Mouse (Mus musculus) lung, postnatal 25 days (tissue): Measurements from ENCODE around the gene Ropn1l.

ENCODE experiments used
- DNase-seq: peaks from one replicate; pipeline ENCODE4 v3.0.0; 2022; ENCODE audit warnings: low spot score

Ropn1l gene

DNA sequence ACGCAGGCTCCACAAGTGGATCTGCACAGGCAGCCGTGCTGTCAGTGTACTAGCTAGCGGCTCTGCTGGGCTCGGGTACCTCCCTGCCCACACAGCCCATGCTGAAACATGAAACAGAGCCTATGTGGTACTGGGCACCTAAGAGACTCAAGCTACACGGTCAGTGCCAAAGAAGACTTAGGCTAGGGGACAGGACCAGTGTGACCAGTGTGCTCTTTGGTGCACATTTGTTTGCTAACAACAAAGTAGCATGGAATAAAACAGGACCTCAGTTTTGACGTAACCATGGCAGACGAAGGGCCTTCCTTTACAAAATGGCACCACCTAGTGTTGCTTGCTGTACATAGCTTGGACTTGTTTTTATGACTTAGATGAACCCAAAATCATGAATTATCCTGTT is 6.4 kb downstream of the Ropn1l start:
- peak; percentile 65 for DNase-seq

DNA sequence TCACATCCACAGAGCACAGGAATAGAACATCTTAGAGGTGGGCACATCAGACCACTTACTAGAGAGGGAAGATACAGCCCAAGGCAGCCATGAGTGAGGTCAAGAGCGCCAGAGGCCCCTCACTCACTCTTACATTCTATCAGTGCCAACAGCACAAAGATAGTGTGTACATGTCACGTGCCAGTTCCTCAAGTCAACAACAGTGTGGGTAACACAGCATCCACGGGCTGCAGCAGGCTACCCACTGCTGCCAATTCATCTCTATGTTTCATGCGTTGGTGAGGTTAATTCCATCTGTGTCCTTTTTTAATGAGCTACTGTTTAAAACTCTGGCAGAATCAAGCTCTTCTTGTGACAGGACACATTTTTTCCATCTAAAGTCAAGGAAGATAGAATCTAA is 10.8 kb downstream of the Ropn1l start:
- no peak for DNase-seq

DNA sequence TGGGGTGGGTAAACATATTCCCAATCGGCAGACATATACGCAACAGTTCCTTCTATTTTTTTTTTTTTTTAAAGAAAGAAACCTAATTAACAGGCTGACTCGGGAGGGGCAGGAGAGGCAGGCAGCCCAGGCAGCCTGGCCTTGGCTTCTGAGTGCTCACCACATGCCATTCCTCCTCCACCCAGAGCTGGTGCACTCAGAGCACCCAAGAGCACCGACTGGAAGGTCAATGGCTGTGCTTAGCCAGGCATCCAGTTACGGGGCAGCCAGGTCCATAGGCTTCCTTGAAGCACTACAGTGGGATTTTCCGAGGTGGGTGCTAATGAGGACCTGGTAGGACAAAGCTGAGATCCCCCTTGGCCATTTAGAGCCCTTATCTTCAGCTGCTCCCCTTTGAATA is 11.5 kb downstream of the Ropn1l start:
- DNase-seq = no peak

DNA sequence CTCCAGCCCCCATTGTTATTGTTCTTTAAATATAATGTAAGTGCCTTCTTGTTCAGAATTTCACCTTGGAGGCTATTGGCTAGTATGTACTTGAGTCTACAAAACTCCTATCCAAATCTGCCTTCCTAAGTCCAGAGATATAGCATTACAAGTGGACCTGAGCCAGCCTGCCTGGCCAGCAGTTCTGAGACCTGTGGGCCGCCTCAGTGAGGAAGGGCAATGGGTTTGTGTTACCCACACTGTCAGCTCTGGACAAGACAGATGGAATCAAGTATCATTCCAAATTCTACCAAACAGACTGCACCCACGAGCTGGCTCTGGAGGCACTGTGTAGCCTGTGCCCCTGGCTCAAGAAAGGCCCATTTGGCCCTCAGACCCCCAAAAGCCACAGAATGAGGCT is 16.7 kb downstream of the Ropn1l start:
- no peak for DNase-seq

DNA sequence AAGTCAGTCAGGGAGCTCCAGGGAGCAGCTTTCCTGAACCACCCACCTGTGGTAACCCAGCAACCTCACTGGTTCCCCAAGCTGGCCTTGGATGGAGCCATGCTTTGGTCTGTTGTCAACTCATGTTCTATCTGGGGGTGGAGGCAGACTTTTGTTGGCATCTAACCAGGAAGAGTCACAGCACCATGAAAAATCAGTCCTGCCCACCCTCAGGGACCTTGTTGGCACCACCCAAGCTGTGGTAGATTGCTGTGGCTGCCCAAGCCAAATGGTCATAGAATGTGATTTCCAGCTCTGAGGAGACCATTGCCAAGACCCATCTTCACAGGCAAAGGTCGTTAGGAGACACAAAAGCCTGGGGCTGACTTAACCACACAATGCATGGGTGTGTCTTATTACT is 17.5 kb downstream of the Ropn1l start:
- DNase-seq = no peak

DNA sequence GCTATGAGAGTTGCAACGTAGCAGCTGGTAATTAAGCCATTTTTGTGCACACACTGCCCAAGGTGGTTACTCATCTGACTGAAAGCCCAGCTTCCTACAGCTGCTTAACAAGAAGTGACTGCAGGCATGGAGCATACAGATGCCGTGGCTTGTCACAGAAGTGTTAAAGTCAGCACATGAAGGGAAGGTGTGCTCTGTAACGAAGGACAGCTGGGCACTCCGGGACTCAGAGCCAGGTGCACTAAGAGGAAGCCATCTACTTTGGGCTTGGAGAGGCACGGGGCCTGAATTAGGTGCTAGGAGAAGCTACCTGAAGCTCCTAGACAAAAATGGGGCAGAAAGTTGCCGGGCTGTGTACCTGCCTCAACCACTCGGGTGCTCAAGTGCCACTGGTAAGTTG is 19.8 kb downstream of the Ropn1l start:
- DNase-seq = no peak

DNA sequence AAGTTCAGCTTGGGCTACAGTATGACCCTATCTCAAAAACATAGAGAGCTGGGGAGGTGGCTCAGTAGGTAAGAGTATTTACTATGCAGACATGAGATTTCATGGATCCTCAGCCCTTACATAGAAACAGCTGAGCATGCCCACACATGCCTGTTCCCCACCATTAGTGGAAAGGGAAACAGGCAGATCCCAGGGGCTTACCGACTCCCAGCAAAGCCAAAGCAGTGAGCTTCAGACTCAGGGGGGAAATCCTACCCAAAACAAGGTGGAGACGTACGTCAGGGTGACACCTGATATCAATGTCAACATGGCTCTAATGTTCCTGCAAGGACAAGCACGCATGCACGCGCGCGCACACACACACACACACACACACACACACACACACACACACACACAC is 21.7 kb downstream of the Ropn1l start:
- no peak for DNase-seq

DNA sequence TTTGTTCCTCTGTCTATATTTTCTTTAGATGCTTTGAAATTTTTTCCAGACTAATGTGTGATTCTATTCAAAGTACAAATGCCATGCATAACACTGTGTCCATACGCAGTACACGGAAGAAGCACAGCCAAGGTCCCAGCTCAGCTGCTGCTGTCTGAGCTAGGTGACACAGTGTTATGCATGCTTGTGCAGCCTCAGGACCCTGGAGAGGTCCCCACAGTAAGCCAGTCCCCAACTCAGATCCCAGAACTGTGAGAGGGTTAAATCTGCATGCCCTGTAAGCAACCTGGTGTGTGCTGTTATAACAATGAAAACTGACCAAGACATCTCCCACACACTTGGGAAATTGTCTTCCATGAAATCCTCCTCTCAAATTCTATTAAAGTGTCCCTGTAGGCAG is 23.5 kb downstream of the Ropn1l start:
- DNase-seq = no peak

DNA sequence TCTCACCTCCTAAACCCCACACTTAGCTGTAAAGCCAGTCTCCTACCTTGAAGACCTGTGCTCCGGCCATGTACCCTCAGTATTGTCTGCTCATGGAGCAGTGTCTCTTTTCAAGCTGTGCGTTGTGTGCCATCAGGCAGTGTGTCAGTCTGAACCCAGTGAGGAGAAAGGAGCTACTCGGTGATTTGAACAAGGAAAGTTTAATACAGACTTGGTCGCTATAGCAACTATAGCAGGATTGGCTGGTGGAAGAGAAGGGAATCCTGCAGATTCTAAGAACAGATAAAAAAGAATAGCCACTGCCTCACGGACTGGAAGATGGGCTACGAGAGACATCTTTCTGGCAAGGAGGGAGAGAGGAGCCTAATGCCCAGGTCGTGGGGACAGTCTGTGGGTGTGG is 24.1 kb downstream of the Ropn1l start:
- DNase-seq = no peak

DNA sequence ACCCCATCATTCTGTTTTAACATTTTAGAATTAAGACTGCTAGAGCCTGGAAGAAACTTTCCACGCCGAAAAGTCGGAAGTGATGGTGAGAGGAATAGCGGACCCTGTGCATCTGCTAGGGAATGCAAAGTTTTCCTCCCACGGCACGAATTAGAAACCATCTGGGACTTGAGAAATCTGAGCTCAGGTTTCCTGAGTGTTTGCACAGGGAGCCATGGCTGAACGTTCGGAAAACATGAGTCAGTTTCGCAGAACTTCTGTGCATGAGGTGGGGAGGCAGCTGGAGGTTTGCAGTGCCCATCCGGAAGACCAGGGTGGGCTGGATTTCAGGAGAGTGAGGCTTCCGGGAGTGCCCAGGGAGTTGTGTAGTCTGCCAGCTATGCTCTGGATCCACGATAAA is 25.0 kb downstream of the Ropn1l start:
- DNase-seq = no peak

DNA sequence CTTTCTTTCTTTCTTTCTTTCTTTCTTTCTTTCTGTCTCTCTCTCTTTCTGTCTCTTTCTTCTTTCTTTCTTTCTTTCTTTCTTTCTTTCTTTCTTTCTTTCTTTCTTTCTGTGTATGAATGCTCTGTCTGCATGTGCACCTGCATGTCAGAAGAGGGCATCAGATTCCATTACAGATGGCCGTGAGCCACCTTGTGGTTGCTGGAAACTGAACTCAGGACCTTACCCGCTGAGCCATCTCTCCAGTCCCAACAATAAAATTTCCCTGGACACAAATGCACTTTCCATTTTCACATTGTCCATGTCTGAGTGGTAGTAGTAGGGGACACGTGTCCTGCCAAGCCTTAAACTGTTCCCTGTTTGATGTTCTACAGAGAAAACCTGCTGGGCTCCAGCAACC is 26.1 kb downstream of the Ropn1l start:
- no peak for DNase-seq

DNA sequence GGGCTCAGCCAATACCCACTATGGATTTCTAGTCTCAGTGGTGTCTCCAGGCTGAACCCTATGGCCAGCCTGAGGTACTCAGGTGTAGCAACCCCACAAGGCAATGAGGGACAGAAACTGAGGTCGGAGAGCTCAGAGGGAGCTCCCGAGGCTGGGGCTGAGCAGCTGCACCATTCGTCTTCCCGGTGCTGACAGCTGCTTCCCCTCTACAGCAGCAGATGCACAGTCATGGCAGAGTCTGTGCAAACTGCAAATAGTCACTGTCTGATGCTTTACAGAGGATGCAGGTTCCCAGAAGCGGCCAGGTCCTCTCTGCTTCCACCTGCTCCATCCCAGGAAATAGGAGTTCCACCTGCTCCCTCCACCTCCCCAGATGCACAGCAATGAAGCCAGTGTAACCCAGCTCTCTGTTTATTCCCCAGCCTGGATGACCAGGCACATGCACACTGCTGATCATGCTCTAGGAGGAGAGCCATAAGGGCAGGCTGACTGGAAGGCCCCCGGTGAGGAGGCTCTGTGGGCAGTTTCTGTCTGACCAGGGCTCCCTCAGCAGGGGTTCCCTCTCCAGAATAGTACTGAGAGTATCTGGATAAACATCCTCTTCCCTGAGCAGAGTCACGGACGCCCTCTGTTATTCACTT is 27.4 kb downstream of the Ropn1l start:
- no peak for DNase-seq

DNA sequence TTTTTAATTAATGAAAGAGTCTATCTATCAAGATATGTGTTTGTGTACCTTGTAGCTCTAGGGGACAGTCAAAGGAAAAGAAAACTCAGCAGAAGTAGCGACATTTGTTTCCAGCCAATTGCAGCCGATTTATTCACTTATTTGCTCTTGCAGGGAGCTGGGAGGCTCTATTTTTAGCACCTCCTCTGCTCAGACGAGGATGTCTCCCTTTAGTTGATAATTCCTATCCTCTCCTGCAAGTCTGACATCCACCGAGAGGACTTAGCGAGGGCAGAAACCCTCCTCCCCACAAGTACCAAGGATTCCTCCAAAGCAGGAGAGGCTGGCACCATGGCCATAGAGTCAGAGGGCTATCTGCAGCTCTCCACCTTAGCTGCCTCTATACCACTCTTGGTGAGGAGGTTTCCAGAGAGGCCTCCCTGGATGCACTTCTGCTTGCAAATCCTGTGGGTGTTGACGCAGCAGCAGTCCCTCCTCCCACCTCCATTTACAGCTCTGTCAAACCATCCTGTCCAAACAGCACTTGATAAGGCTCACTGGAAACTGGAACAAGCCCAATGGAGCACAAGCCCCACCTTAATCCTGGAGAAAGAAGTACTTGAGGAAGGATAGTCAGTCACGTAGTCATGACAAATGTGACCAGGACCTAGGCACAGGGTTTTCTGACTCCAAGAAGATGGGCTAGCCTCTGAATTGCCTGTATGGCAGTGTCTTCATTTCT is 30.7 kb downstream of the Ropn1l start:
- DNase-seq = peak; percentile 44

DNA sequence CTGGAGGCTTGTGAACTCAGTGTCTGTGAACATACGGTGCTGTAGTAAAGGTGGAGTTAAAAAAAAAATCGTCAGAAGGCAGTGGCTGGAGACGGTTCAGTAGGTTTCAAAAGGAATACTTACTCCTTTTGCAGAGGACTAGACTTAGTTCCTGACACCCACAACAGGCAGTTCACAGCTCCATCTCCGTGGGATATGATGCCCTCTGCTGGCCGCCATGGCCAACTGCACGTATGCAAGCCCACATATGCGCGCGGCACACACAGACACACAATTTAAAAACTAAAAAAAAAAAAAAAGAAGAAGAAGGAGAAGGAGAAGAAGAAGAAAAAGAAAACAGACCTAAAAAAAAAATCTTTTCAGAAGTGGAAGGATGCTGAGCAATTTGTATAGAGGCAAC is 34.5 kb downstream of the Ropn1l start:
- DNase-seq = peak; percentile 48

DNA sequence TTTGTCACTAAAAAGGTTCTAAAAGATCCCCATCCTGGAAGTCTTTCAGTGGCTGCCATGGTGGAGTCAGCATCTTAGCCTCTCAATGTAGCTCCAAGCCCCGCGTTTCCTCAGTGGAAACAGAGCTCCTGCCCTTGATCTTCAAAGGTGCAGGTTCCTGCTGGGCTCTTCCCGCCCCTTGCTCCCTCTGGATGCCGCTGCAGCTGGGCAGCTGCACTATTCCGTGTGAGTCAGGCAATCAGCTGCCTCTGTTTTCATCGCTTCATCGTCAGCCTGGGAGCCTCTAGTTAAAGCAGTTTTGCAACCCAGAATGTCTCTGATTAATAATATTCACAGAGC is 34.9 kb downstream of the Ropn1l start:
- no peak for DNase-seq

DNA sequence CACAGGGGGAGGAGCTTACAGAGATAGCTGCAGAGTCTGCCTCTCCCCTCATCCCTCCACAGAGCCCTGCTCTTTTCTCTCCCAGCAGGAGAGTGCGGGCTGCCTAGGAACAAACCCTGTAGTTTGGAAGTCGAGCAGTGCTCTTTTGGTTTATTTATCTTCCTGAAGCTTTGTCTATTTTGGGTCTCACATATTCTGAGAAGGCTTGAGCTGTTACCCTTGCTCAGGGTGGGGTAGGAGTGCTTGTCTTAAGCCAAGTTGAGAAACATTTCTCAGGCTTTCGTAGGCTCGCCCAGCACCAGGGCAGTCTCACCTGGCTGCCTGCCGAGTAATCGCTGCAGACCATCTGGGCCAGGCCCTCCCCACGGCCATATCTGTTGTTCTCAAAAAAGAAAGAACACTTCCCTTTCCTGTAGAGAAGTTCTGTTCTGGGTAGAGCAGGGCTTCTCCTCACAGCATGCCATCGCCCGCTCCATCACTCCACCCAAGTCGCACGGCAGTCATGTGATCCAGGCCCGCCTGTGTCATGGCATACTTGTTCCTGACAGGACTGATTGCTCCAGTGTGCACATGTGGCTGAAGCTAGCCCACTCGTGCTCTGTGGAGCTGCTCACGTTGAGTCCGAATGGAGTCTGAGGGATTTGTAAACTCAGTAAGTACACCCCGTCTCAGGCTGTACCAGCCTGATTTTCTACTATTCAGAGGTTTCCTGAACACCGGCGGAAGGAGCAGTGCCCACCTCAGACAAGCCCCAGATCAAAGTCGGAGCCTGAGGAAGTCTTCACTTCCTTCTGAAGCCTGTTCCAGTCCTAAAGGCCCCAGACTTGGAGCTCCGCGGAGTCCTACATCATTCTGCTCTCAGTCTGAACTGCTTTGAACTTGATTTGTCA is 35.5 kb downstream of the Ropn1l start:
- DNase-seq = peak; percentile 87

DNA sequence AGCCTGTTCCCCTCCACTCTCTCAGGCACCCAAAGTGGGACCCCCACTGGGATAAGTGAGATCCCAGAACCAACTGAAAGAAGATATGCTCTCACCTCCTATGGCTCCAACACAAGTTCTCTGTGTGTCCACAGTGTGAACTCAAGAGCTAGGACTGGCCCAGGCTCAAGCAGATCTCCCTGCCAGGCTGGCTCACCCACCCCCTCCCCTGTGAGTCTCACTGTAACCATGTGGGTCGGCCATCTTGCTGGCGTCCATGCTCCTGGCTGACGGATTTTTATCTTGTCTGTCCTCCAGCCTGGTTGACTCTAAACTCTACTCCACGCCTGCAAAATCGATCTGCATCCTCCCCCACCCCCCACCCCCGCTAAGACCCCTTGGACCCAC is 36.1 kb downstream of the Ropn1l start:
- DNase-seq = no peak

DNA sequence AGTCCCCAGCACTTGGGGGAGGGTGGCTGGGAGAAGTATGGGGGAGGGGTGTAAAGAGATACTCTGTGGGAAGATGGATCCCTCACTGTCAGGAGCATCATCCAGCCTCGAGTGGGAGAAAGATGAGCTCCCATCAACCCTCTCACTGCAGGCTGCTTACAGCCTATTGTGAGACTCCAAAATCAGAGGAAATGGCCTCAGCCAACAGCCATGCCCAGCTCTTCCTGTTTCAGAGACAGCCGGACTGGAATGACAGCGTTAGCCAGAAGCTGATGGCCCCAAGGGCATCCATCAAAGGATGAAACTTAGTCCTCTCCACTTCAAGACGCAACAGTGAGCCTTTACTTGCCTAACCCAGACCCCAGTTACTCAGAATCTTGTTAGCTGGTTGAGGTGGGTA is 38.4 kb downstream of the Ropn1l start:
- peak; percentile 70 for DNase-seq

DNA sequence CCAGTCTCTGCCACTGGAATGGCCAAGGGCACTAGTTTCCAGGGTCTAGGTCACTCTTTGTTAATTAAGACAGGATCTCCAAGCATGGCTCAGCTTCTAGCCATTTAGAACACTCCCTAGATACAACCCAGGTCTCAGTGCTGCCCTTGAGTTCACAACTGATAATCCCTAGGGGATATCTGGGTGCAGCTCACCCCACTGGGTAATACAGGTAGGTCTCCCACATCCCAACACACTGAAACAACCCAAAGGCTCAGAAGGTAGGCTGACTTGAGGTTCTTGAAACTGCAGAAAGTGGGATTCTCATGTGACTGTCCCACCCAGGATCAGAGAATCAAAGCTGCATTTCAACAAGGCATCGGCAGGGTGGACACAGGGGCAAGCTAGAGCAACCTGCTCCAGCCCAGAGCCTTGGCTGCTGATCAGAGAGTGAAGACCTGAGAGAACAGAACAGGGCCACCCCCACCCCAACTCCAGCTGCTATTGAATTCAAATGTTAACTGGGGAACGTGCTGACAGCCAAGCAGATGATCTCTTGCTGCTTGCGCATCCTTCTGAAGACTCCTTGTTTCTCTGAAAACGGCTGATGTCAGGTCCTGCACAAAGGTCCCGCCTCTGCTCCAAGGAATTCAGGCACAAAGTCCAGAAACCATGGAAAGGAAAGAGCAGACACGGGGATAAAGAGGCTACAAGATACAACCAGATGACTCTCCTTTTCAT is 39.2 kb downstream of the Ropn1l start:
- DNase-seq = no peak

DNA sequence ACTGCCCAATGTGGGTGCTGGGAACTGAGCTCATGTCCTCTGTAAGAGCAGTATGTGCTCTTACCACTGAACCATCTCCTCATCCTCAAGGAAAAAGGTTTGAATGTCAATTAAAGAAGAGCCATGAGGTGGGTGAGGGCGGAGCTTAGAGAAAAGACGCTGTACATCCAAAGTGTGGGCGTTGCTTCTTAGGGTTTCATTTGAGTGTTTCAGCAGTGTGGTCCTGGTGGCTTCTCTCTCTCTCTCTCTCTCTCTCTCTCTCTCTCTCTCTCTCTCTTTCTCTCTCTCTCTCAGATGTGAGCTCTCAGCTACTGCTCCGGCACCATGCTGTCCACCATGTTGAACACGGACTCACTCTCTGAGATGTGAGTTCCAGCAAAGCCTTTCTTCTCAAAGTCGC is 39.9 kb downstream of the Ropn1l start:
- no peak for DNase-seq

DNA sequence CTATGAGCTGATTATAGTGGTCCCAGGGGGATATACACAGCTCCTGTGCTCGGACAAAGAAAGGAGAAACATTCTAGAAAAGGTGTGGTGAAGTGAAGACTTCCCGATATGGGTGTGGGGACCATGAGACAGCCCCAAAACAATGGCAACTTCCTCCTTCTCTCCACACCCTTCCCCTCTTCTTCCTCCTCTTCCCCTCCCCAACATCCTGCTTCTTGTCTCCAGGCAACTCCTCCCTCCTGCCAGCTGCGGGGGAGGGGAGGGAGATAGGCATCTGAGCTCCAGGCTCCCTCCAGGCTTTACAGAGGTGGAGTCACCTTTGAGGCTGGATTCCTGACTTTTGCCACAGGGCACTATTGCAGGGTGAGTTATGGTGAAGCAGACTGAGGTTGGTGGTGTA is 40.6 kb downstream of the Ropn1l start:
- peak; percentile 64 for DNase-seq

DNA sequence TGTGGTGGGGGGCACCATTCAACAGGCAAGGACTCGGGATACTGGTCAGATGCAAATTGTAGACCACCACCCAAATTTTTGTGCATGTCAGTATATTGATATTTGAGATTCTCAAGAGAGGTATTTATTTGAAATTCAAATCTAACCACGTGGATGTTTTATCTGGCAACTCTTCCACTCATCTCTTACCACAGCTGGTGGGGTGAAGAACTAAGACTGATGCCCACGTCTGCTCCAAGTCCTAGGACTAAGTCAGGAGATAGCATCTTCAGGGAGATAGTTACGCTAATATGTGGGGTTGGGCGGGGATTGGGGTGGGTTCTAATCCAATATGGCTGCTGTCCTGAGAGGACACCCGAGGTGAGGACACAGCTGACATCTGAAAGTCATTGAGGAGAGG is 41.1 kb downstream of the Ropn1l start:
- DNase-seq = no peak

DNA sequence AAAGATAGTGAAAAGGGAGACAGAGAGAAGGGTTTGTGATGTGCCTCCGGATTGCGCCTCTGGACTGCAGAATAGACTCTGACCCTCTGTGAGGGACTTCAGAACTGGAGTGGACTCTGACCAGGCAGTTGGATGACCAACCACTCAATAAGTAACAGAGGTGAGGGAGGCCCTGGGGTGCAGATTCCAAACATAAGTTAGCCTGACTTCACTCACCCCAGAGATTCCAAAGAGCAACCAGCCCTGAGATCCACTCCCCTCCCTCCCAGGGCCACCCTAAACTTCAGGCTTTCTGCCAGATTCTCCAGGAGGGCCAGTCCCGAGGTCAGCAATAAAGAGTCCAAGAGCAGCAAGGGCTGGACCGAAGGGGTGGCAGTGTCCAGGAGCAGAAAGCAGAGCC is 46.0 kb downstream of the Ropn1l start:
- DNase-seq = no peak
